Mouse (Mus musculus) heart, embryonic 12.5 days (tissue): ENCODE measurements around the gene Aco1. TPM values are rescaled to one million over a fixed set of nuclear protein-coding genes. Genes with fewer than 3 reads are reported as not detected.

Experiments used
- ATAC-seq: fragments of 200-750 bp; cut with Nextera tagmentation; 2 replicates; pipeline ENCODE4 v1.8.0; 2017; ENCODE audit warnings: moderate TSS enrichment, moderate library complexity; ENCODE audit not compliant: insufficient number of reproducible peaks, low FRiP score
- H3K27ac ChIP-seq: fragments of 300-500 bp; sonication (generic); 2 replicates; pipeline ENCODE4 v1.5.1; 2016; ENCODE audit warnings: mild to moderate bottlenecking, moderate library complexity; ENCODE audit not compliant: poor library complexity, severe bottlenecking
- H3K27me3 ChIP-seq: fragments of 300-500 bp; sonication (generic); replicated peaks from 2 replicates; pipeline ENCODE4 v1.6.1; 2016; ENCODE audit warnings: mild to moderate bottlenecking, moderate library complexity
- H3K36me3 ChIP-seq: fragments of 300-500 bp; sonication (generic); 2 replicates; pipeline ENCODE4 v1.6.1; 2016; ENCODE audit warnings: mild to moderate bottlenecking, moderate library complexity
- H3K4me1 ChIP-seq: fragments of 300-500 bp; sonication (generic); replicated peaks from 2 replicates; pipeline ENCODE4 v1.6.1; 2016; ENCODE audit warnings: mild to moderate bottlenecking
- H3K4me2 ChIP-seq: fragments of 300-500 bp; sonication (generic); 2 replicates; pipeline ENCODE4 v1.6.1; 2016; ENCODE audit warnings: mild to moderate bottlenecking, moderate library complexity
- H3K4me3 ChIP-seq: fragments of 300-500 bp; sonication (generic); 2 replicates; pipeline ENCODE4 v1.5.1; 2016; ENCODE audit warnings: mild to moderate bottlenecking
- H3K9ac ChIP-seq: fragments of 300-500 bp; sonication (generic); 2 replicates; pipeline ENCODE4 v1.6.1; 2016; ENCODE audit warnings: mild to moderate bottlenecking, moderate library complexity
- H3K9me3 ChIP-seq: fragments of 300-500 bp; sonication (generic); replicated peaks from 2 replicates; pipeline ENCODE4 v1.6.1; 2016; ENCODE audit warnings: mild to moderate bottlenecking, moderate library complexity
- WGBS: fragments of 180-500 bp; shearing (Covaris S2); methylation state at CpG from one replicate; pipeline ENCODE4 v1.1.7; 2016; 5-methylcytosine and 5-hydroxymethylcytosine counted together
- polyA plus RNA-seq: library from polyadenylated mRNA; unstranded; fragments of >200 nt; fragmentation: Nextera tagmentation; extraction: Ambion mirVana; gene quantifications from 2 replicates; pipeline ENCODE4 v1.2.1, GENCODE M21; 2016

Aco1 gene
- polyA plus RNA-seq, 1 experiment from 2014 or later = 33.1 TPM

DNA sequence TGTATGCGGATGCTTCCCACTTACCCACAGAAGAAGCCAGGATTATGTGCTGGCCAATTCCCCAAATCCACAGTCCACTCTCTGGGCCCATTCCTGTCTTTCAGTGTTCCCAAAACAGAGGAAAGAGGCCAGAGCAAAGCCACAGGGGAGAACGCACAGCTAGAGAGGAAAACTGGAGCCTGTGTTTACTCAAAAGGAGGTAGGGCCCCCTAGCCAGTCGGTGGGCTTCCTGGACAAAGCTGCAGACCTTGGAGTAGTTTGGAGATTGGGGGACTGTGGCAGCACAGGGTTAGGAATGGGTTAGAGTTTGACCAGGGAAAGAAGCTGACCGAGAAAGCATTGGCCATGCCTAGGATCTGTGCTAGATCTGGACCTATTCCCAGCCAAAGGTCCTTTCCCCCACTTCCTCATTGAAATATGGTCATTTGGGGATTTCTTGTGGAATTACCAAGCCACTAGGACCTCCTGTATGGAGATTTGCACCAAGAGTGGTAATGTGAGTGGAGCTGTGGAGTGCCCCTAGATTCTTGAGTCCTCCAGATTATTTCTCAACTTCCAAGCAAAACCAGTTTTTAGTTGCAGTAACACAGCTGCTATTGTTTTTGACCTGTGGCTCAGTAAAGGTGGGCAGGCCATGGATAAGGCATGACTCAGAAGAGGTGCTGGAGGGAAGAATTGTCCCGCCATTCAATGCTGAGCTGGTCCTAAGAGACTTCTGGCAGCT, 14.8 kb downstream of the Aco1 start:
- Histone ChIP-seq H3K27me3 (no peaks in the 10 kb centered on the region), H3K4me3 (no peak overlapping the region), H3K4me2 (no peak overlapping the region), H3K27ac (no peak overlapping the region), H3K36me3 (peaks cover 8% of the 10 kb centered on the region), H3K9me3 (peaks cover 10% of the 10 kb centered on the region), H3K4me1 (peaks cover 23% of the 10 kb centered on the region), H3K9ac (no peak overlapping the region)
- no peak for ATAC-seq
- 73% methylated on average over 5 of the region's 5 CpGs for WGBS

DNA sequence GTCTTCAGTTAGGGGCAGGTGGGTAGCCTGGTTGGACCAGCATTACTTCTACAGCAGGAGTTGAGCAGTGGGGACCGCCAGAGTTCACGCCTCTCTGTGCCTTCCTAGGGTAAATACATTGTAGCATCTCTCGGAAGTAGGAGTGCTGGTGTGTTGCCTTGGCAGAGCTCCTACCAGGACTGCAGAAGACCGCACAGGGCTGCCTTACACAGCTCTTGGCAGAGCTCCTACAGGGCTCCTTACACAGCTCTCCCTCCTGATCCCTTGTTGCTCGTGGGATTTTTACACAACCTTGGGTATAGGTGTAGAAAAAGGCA, 15.3 kb downstream of the Aco1 start:
- ATAC-seq = no peak
- Histone ChIP-seq H3K4me2 (no peak overlapping the region), H3K27me3 (no peaks in the 10 kb centered on the region), H3K4me3 (no peak overlapping the region), H3K4me1 (peaks cover 23% of the 10 kb centered on the region), H3K9ac (no peak overlapping the region), H3K9me3 (peaks cover 10% of the 10 kb centered on the region), H3K27ac (no peak overlapping the region), H3K36me3 (peaks cover 8% of the 10 kb centered on the region)
- WGBS = 83% methylated on average over 5 of the region's 5 CpGs

DNA sequence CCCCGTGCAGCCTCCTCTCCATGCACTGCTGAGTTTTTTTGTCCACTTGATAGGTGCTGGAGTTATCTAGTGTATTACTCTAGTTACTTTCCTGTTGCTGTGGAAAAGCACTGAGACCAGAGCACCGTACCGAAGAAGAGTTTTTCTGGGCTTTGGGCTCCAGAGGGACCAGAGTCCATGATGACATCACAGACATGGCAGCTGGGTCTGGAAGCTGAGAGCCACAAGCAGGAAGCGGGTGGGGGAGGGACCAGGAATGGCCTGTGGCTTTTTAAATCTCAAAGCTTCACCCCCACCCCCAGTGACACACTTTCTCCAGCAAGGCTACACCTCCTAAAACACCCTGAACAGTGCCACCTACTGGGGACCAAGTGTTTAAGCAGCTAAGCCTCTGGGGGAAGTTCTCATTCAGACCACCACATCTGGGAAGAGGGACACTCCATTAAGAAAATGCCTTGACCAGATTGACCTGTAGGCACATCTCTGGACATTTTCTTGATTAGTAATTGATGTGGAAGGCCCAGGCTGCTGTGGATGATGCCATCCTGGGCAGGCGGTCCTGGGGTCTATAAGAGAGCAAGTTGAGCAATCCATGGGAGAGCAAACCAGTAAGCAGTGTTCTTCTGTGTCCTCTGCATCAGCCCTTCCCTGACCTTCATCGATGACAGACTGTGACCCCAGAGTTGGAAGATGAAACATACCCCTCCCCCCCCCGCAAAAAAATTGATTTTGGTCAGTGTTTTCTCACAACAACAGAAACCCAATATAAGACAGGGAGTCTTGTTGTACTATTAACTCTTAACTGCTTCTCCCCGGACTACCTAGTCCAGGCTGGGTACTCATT, 17.9 kb downstream of the Aco1 start:
- no peak overlapping the region for H3K4me3 ChIP-seq
- H3K27me3 ChIP-seq = no peaks in the 10 kb centered on the region
- WGBS = 89% methylated on average over 8 of the region's 8 CpGs
- no peak overlapping the region for H3K27ac ChIP-seq
- H3K36me3 ChIP-seq = peaks cover 18% of the 10 kb centered on the region
- peaks cover 18% of the 10 kb centered on the region for H3K4me1 ChIP-seq
- H3K9me3 ChIP-seq = peaks cover 10% of the 10 kb centered on the region
- no peak overlapping the region for H3K9ac ChIP-seq
- ATAC-seq = no peak
- H3K4me2 ChIP-seq = no peak overlapping the region

DNA sequence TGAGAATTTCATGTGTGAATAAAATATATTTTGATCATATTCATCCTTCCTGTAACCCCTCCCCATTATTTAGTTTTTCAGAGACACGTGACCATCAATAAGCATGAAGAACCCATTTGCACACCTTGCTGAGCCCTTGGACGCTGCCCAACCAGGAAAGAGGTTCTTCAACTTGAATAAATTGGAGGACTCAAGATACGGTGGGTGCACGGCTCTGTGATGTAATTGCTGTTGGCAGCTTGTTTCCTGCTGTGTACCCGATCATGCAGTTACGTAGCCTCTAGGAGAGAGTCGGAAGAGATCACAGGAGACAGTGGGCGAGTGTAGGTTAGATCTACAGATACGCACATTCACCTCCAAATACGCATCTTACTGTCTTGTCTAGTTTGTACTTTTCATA, 20.8 kb downstream of the Aco1 start:
- no peaks in the 10 kb centered on the region for H3K27me3 ChIP-seq
- no peak overlapping the region for H3K4me2 ChIP-seq
- H3K9ac ChIP-seq = no peak overlapping the region
- no peak overlapping the region for H3K27ac ChIP-seq
- H3K4me1 ChIP-seq = peaks cover under 1% of the 10 kb centered on the region
- peaks cover 10% of the 10 kb centered on the region for H3K9me3 ChIP-seq
- ATAC-seq = no peak
- H3K36me3 ChIP-seq = peaks cover 39% of the 10 kb centered on the region
- 87% methylated on average over 10 of the region's 10 CpGs for WGBS
- H3K4me3 ChIP-seq = no peak overlapping the region

DNA sequence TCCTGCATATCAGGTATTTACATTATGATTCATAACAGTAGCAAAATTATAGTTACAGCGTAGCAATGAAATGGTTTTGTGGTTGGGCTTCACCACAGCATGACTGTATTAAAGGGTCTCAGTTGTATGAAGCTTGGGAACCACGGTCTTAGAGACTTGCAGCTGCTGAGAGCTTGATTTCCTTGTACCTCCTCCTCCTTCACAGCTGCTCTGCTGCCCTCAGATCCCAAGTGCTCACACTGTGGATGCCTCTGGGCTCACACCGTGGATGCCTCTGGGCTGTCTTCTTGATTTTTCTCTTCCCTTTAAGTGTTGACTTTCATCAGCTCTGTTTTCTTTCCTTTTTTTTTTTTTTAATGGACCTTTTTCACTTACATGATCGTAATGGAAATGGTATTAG, 28.6 kb downstream of the Aco1 start:
- H3K27me3 ChIP-seq = no peaks in the 10 kb centered on the region
- H3K9ac ChIP-seq = no peak overlapping the region
- peaks cover 39% of the 10 kb centered on the region for H3K36me3 ChIP-seq
- H3K27ac ChIP-seq = no peak overlapping the region
- H3K4me3 ChIP-seq = no peak overlapping the region
- peaks cover 7% of the 10 kb centered on the region for H3K4me1 ChIP-seq
- no peak for ATAC-seq
- no peaks in the 10 kb centered on the region for H3K9me3 ChIP-seq
- WGBS = 87% methylated on average over 4 of the region's 4 CpGs
- H3K4me2 ChIP-seq = no peak overlapping the region

DNA sequence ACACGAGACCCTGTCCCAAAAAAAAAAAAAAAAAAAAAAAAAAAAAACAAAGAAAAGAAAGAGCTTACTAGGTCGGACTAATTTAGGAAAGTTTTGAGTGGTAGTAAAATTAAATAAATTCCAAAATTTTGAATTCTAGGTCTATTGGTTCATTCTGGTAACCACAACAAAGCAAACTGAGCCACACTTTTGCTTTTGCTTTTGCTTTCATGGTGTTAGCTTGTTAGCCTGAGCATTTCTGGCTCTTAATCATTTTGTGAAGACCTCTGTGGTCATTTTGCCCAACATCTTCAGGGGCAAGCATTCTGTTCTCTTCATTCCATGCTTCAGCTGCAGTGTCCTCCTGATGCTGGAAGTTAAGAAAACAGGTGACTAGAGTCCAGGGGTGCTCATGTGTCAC, 29.5 kb downstream of the Aco1 start:
- Histone ChIP-seq H3K27me3 (no peaks in the 10 kb centered on the region), H3K9me3 (no peaks in the 10 kb centered on the region), H3K4me2 (no peak overlapping the region), H3K4me3 (no peak overlapping the region), H3K9ac (no peak overlapping the region), H3K36me3 (peaks cover 33% of the 10 kb centered on the region), H3K4me1 (peaks cover 7% of the 10 kb centered on the region), H3K27ac (no peak overlapping the region)
- 78% methylated on average over 2 of the region's 2 CpGs for WGBS
- ATAC-seq = no peak

DNA sequence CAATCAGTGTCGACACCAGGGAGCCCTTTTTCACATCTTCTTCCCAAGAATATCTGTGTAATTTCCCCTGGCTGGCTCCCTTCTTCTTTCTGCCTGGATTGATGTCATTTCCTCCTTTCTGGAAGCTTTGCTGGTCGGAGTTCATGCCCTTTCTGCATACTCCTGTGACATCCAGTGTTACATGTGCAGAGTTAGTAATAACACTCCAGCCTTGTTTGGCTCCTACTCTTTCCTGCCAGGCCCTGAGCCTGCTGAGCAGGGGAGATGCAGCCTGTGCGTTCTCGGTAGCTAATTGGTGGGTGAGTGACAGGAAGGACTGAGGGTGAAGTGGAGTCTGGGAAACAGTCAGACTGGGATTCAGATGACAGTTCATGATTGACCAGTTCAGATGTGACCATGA, 31.4 kb downstream of the Aco1 start:
- H3K9me3 ChIP-seq = no peaks in the 10 kb centered on the region
- no peak overlapping the region for H3K9ac ChIP-seq
- H3K4me3 ChIP-seq = no peak overlapping the region
- no peaks in the 10 kb centered on the region for H3K27me3 ChIP-seq
- WGBS = 40% methylated on average over 4 of the region's 4 CpGs
- H3K4me1 ChIP-seq = peaks cover 3% of the 10 kb centered on the region; the same call in 1 of the 2 replicates
- peaks cover 28% of the 10 kb centered on the region for H3K36me3 ChIP-seq
- H3K27ac ChIP-seq = no peak overlapping the region
- ATAC-seq = no peak; the same call in 1 of the 2 replicates
- H3K4me2 ChIP-seq = no peak overlapping the region

DNA sequence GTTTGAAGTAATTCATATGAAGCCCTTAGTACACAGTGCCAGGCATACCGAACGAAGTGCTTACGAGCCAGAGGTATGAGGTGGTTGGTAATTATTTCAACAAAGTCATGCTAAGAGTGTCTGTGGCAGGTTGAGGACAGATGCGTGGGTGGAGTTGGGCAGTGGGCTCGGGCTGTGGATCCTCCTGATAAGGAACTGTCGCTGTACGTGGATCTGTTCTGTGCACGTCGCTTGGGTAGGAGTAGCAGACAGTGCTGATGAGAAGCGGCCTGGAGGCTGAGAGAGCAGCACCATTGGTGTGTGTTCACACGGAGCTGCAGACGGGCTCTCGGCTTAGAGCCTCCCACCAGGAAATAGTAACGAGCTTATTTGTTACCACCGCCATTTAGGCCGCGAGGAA, 35.7 kb downstream of the Aco1 start:
- H3K27ac ChIP-seq = no peak overlapping the region
- H3K9me3 ChIP-seq = no peaks in the 10 kb centered on the region
- peaks cover 3% of the 10 kb centered on the region; the same call in 1 of the 2 replicates for H3K4me1 ChIP-seq
- peaks cover 54% of the 10 kb centered on the region for H3K36me3 ChIP-seq
- no peak overlapping the region for H3K4me3 ChIP-seq
- no peak overlapping the region for H3K4me2 ChIP-seq
- 78% methylated on average over 17 of the region's 17 CpGs for WGBS
- no peak overlapping the region for H3K9ac ChIP-seq
- no peaks in the 10 kb centered on the region for H3K27me3 ChIP-seq
- ATAC-seq = no peak

DNA sequence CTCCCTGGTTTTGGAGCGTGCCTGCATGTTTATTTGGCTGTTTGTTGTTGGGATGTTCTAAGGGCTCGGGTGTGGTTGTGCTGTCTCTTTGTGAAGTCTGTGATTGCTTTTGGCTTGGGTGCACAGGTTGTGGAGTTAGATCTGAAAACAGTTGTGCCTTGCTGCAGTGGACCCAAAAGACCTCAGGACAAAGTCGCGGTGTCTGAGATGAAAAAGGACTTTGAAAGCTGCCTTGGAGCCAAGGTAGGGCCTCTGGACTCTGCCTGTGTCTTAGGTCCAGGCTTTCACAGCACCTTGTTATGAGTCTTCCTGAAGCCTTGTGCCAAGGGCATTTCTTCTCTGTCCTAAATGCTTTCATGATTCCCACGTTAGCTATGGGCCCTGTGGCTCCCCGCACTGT, 37.2 kb downstream of the Aco1 start:
- no peak overlapping the region for H3K9ac ChIP-seq
- H3K36me3 ChIP-seq = peaks cover 68% of the 10 kb centered on the region
- H3K27me3 ChIP-seq = no peaks in the 10 kb centered on the region
- no peak overlapping the region for H3K27ac ChIP-seq
- 90% methylated on average over 6 of the region's 6 CpGs for WGBS
- H3K4me3 ChIP-seq = no peak overlapping the region
- no peaks in the 10 kb centered on the region for H3K4me1 ChIP-seq
- no peak for ATAC-seq
- H3K9me3 ChIP-seq = no peaks in the 10 kb centered on the region
- no peak overlapping the region for H3K4me2 ChIP-seq

DNA sequence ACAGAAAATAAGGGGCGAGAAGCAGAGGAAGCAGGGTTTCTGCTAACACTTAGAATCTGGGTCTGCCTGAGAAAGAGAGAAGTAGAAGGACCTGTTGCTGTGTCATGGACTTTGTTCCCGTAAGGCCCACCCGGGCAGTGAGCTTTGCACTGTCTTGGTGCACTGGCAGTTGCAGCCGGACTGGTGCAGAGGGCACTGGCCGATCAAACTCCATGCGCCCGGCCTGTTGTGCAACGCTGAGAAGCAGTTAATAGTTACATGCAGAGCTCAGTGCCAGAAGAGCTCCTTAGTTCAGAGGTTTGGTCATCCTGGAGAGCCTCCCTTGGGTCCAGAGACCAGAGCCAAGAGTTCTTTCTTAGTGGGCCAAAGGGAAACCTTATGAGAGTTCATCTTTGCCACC, 38.8 kb downstream of the Aco1 start:
- WGBS = 88% methylated on average over 8 of the region's 8 CpGs
- no peaks in the 10 kb centered on the region for H3K4me1 ChIP-seq

DNA sequence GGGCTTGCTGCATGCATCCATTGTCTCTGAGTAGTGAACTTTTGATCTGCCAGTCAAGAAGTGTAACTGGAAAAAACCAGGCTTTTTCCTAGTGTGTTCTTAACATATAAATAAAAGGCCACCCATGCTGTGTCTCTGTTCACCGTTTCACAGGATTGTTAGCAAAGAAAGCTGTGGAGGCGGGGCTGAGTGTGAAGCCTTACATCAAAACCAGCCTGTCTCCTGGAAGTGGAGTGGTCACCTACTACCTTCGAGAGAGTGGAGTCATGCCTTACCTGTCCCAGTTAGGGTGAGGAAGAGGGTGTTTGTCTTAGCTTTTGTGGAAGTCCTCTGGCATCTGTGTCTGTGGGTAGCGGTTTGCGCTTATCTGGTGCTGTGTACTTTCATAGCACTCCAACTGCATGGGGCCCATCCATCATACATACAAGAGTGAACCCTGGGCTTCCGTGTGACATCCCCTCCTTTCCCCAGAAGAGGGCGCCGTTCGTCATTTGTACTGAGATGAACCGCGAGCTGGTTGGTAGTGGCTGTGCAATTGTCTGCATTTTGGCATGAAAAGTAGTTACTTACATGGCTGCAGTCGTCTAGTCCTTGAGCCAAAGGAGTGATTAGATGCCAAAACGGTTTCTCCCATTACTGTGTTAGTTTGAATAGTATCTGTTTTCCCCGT, 39.9 kb downstream of the Aco1 start:
- WGBS = 41% methylated on average over 14 of the region's 14 CpGs
- Histone ChIP-seq H3K4me2 (no peak overlapping the region), H3K36me3 (peaks cover 80% of the 10 kb centered on the region), H3K4me3 (no peak overlapping the region), H3K27me3 (no peaks in the 10 kb centered on the region), H3K9ac (no peak overlapping the region), H3K9me3 (no peaks in the 10 kb centered on the region), H3K27ac (no peak overlapping the region), H3K4me1 (no peaks in the 10 kb centered on the region)
- no peak for ATAC-seq

More for the DNA sequence above, 38.8 kb downstream of the Aco1 start:
- no peak overlapping the region for H3K4me3 ChIP-seq
- ATAC-seq = no peak
- no peak overlapping the region for H3K27ac ChIP-seq
- no peaks in the 10 kb centered on the region for H3K9me3 ChIP-seq
- H3K4me2 ChIP-seq = no peak overlapping the region
- no peaks in the 10 kb centered on the region for H3K27me3 ChIP-seq
- H3K9ac ChIP-seq = no peak overlapping the region
- peaks cover 73% of the 10 kb centered on the region for H3K36me3 ChIP-seq
